Mouse (Mus musculus): ENCODE results near the gene Rab3ip. TPM values are rescaled to one million over a fixed set of nuclear protein-coding genes. Genes with fewer than 3 reads are reported as not detected.

Gene Rab3ip
- polyA plus RNA-seq, 1 experiment from 2014 or later, result 76.2 TPM

DNA sequence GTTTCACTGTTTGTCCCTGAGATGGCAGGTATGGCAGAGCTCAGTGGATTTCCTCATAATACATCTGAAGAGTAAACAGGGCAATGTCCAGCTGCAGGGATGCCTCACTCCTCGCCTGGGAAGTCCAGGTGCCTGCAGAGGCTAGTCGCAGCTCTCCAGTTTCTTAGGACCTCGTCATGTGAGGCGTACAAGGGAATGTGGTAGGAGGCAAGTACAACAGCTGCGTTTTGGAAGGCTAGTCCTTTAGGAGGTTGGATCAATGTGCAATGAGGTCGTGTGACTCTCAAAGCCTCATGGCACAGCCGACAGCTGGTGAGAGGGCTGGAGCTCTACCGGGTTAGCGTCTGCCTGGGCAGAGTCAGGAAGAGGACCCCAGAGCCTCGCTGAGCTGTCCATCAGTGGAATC is 46.1 kb downstream of the Rab3ip start:
- H3K4me1 ChIP-seq (ENCODE audit: control insufficient read depth, insufficient read depth, low read length), result no peaks in the 10 kb centered on the region
- peaks cover 35% of the 10 kb centered on the region for H3K36me3 ChIP-seq (ENCODE audit: control insufficient read depth, insufficient read depth)
- WGBS, result 78% methylated on average over 10 of the region's 10 CpGs
- H3K4me3 ChIP-seq (ENCODE audit: low read length), result no peak overlapping the region
- no peak overlapping the region for H3K27ac ChIP-seq (ENCODE audit: low read length)
- H3K9ac ChIP-seq (ENCODE audit: low read length), result no peak overlapping the region
- no peaks in the 10 kb centered on the region for H3K27me3 ChIP-seq (ENCODE audit: control insufficient read depth, insufficient read depth, low read length)
- no peak overlapping the region for H3K4me2 ChIP-seq (ENCODE audit: low read depth, low read length)
- ATAC-seq (replicated peaks; ENCODE audit: extremely low read depth, insufficient read depth, low FRiP score), result no peak
- H3K9me3 ChIP-seq (replicated peaks; ENCODE audit: control insufficient read depth, low read length), result no peaks in the 10 kb centered on the region; the same call in 1 of the 2 replicates

DNA sequence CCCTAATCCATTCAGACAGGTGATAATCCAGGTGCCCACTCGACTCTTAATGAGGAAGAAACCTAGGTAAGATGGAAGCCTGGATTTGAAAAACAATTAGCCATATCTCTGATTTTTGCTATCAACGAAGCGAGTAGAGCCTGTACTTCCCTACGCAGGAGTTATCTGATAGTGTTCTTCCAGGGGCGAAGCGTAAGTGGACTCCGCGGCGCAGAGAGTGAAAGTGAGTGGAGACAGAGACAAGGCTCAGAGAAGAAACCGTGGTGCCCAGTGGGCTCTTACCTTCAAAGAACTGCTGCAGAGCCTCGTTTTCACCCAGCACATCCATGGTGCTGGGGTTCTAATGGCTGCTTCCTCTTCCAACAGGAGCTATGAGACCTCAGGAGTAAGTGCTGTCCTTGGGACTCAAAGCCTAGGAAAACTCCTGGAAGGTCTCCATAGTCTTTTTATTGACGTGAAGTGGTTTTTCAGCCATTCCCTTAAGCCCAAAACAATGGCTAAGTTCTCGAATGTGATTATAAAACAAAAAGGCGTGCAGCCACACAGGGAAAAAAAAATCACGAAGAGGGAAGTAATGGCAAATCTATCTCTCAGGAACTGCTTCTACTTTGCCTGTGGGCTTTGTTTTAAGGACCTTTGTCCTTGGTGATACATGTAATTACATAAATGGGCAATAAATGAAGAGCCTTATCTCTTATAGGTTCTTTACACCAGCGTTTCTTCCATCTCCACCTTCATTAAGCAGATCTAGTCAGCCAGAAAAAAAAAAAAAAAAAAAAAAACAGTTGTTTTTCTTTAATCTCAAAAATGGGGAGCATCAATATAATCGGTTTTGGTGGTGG is 54.0 kb downstream of the Rab3ip start, which contains the start of gene Myrfl:
Gene Myrfl (minus strand): TSS at position 584 of the 842 bp plus-strand sequence.
- H3K4me3 ChIP-seq (ENCODE audit: low read length), result no peak within 1 kb of the TSS
- 65% methylated on average over 17 of the region's 17 CpGs for WGBS

DNA sequence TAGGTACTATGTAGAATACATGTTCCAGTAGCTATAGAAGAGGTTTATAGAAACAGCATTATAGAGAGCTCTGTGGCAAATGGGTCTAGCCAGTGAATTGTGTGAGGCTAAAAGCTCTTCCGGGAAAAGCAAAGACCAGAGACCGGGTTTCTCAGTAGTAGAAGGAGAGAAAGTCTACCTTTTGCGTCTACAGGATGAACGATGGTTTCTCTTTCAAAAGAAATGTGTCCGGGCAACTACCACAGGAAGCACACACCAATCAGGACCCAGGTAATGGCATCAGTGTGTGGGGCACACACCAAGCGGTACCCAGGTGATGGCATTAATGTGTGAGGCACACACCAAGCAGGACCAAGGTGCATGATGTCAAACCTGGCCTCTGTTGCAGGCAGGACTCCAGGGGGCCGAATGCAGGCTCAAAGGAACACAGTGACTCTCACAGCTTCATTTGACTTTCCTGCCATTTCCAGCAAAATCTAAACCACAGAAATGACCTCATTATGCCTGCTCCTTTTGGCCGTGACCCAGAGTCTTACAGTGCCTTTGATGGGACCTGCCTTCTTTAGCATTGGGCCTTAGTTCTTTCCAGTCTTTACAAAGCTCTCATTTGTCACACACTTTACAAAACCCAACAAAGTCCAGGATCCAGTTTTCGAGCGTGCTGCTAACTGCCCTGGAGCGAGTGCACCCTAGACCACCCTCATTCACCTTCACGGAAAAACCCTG is 55.3 kb downstream of the Rab3ip start:
- 89% methylated on average over 12 of the region's 12 CpGs for WGBS
- H3K9ac ChIP-seq (ENCODE audit: low read length), result no peak overlapping the region
- H3K9me3 ChIP-seq (replicated peaks; ENCODE audit: control insufficient read depth, low read length), result no peaks in the 10 kb centered on the region
- no peaks in the 10 kb centered on the region for H3K27me3 ChIP-seq (ENCODE audit: control insufficient read depth, insufficient read depth, low read length)
- H3K36me3 ChIP-seq (ENCODE audit: control insufficient read depth, insufficient read depth), result no peaks in the 10 kb centered on the region
- no peak overlapping the region for H3K4me3 ChIP-seq (ENCODE audit: low read length)
- no peak overlapping the region for H3K27ac ChIP-seq (ENCODE audit: low read length)
- no peak overlapping the region for H3K4me2 ChIP-seq (ENCODE audit: low read depth, low read length)
- H3K4me1 ChIP-seq (ENCODE audit: control insufficient read depth, insufficient read depth, low read length), result no peaks in the 10 kb centered on the region
- no peak for ATAC-seq (replicated peaks; ENCODE audit: extremely low read depth, insufficient read depth, low FRiP score)

More for the DNA sequence above, 54.0 kb downstream of the Rab3ip start, which contains the start of gene Myrfl:
- H3K4me2 ChIP-seq (ENCODE audit: low read depth, low read length), result no peak within 1 kb of the TSS
- H3K27me3 ChIP-seq (ENCODE audit: control insufficient read depth, insufficient read depth, low read length), result no peaks in the 10 kb centered on the region
- ATAC-seq (replicated peaks; ENCODE audit: extremely low read depth, insufficient read depth, low FRiP score), result no peak
- H3K9me3 ChIP-seq (replicated peaks; ENCODE audit: control insufficient read depth, low read length), result no peaks in the 10 kb centered on the region
- no peaks in the 10 kb centered on the region for H3K36me3 ChIP-seq (ENCODE audit: control insufficient read depth, insufficient read depth)
- no peaks in the 10 kb centered on the region for H3K4me1 ChIP-seq (ENCODE audit: control insufficient read depth, insufficient read depth, low read length)
- no peak within 1 kb of the TSS for H3K27ac ChIP-seq (ENCODE audit: low read length)
- no peak within 1 kb of the TSS for H3K9ac ChIP-seq (ENCODE audit: low read length)

DNA sequence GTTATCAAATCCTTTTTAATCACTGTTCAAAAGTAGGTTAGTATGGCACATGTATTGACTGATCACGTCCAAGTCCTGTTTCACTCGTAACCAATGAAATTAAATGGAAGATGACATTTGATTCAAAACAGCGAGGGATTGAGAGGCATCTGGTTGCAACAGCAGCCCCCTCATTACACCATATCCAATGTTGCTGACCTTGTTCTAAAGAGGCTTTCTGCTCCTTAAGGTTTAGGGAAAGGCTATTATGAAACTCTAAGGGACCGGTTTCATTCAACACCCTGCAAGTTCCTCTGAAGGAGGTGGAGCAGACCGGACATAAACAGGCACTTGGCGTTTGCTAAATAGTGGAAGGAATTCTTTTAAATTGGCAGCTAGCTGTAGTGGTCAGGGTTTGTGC is 56.0 kb downstream of the Rab3ip start:
- WGBS, result 85% methylated on average over 6 of the region's 6 CpGs
- no peak overlapping the region for H3K9ac ChIP-seq (ENCODE audit: low read length)
- H3K27me3 ChIP-seq (ENCODE audit: control insufficient read depth, insufficient read depth, low read length), result no peaks in the 10 kb centered on the region
- no peak overlapping the region for H3K4me2 ChIP-seq (ENCODE audit: low read depth, low read length)
- H3K27ac ChIP-seq (ENCODE audit: low read length), result no peak overlapping the region
- no peaks in the 10 kb centered on the region for H3K4me1 ChIP-seq (ENCODE audit: control insufficient read depth, insufficient read depth, low read length)
- no peaks in the 10 kb centered on the region for H3K36me3 ChIP-seq (ENCODE audit: control insufficient read depth, insufficient read depth)
- H3K9me3 ChIP-seq (replicated peaks; ENCODE audit: control insufficient read depth, low read length), result no peaks in the 10 kb centered on the region
- no peak for ATAC-seq (replicated peaks; ENCODE audit: extremely low read depth, insufficient read depth, low FRiP score)
- no peak overlapping the region for H3K4me3 ChIP-seq (ENCODE audit: low read length)

DNA sequence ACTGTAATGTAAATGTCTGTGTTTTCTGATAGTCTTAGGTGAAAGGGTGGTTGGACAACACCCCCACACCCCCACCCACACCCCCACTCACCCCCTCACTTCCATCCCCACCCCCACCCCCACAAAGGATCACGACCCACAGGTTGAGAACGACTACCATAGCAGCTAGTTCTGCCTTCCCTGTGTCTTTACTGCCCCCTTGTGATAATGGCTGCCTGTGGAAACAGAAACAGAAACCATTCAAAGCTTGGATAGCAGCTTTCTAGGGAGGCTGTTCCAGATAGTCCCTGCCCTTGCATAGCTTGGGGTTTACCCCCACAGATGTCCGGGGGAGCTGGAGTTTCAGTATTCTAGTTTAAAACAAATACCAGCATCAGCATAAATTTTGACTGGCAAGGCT is 56.8 kb downstream of the Rab3ip start:
- H3K27me3 ChIP-seq (ENCODE audit: control insufficient read depth, insufficient read depth, low read length), result no peaks in the 10 kb centered on the region
- no peak overlapping the region for H3K4me3 ChIP-seq (ENCODE audit: low read length)
- no peaks in the 10 kb centered on the region for H3K9me3 ChIP-seq (replicated peaks; ENCODE audit: control insufficient read depth, low read length)
- H3K4me1 ChIP-seq (ENCODE audit: control insufficient read depth, insufficient read depth, low read length), result no peaks in the 10 kb centered on the region
- no peaks in the 10 kb centered on the region for H3K36me3 ChIP-seq (ENCODE audit: control insufficient read depth, insufficient read depth)
- H3K9ac ChIP-seq (ENCODE audit: low read length), result no peak overlapping the region
- WGBS, result 20% methylated on average over 2 of the region's 3 CpGs
- H3K4me2 ChIP-seq (ENCODE audit: low read depth, low read length), result no peak overlapping the region
- H3K27ac ChIP-seq (ENCODE audit: low read length), result no peak overlapping the region
- no peak for ATAC-seq (replicated peaks; ENCODE audit: extremely low read depth, insufficient read depth, low FRiP score)

DNA sequence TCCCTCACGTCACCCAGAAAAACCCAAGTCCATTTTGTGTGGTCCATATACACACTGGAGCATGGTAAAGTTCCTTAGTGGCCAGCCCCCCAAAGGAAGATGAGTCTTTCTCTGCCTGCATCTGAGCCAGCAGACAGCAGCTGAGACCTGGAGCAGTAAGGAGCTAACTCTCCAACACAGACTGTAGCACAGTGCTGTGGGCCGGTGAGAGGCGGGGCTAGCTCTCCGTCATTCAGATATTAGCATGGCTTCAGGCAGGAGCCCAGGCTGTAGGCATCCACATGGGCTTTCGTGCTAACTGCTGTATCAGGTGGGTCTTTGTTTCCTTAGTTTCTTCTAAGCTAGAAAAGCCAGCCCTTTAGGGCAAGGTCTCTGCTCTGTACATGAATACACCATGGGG is 60.0 kb downstream of the Rab3ip start:
- no peaks in the 10 kb centered on the region for H3K27me3 ChIP-seq (ENCODE audit: control insufficient read depth, insufficient read depth, low read length)
- no peak overlapping the region for H3K4me2 ChIP-seq (ENCODE audit: low read depth, low read length)
- H3K9me3 ChIP-seq (replicated peaks; ENCODE audit: control insufficient read depth, low read length), result no peaks in the 10 kb centered on the region
- WGBS, result 56% methylated on average over 5 of the region's 5 CpGs
- H3K4me3 ChIP-seq (ENCODE audit: low read length), result no peak overlapping the region
- H3K4me1 ChIP-seq (ENCODE audit: control insufficient read depth, insufficient read depth, low read length), result no peaks in the 10 kb centered on the region
- H3K36me3 ChIP-seq (ENCODE audit: control insufficient read depth, insufficient read depth), result no peaks in the 10 kb centered on the region
- no peak for ATAC-seq (replicated peaks; ENCODE audit: extremely low read depth, insufficient read depth, low FRiP score)
- no peak overlapping the region for H3K9ac ChIP-seq (ENCODE audit: low read length)
- no peak overlapping the region for H3K27ac ChIP-seq (ENCODE audit: low read length)

DNA sequence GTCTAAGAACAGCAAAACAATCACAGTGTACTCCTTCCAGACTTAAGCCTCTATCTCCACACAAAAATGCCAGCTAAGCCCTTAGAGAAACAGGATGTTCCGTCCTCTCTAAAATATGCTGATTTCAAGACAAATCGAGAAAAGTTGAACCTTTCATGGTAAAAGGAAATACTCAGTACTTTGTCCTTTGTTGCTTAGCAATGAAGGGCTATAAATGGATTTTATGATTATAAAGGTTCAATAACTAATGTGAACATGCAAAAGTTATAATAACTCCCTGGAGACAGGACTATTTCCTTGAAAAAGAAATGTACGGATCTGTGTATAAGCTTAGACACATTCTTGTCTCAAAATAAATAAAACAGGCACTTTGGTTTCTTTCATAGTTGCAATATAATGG is 66.0 kb downstream of the Rab3ip start:
- Histone ChIP-seq H3K9ac (ENCODE audit: low read length) (no peak overlapping the region), H3K27ac (ENCODE audit: low read length) (no peak overlapping the region), H3K4me2 (ENCODE audit: low read depth, low read length) (no peak overlapping the region), H3K27me3 (ENCODE audit: control insufficient read depth, insufficient read depth, low read length) (no peaks in the 10 kb centered on the region), H3K4me1 (ENCODE audit: control insufficient read depth, insufficient read depth, low read length) (no peaks in the 10 kb centered on the region), H3K4me3 (ENCODE audit: low read length) (no peak overlapping the region), H3K36me3 (ENCODE audit: control insufficient read depth, insufficient read depth) (no peaks in the 10 kb centered on the region), H3K9me3 (replicated peaks; ENCODE audit: control insufficient read depth, low read length) (no peaks in the 10 kb centered on the region)
- WGBS, result 61% methylated on average over 3 of the region's 3 CpGs
- ATAC-seq (replicated peaks; ENCODE audit: extremely low read depth, insufficient read depth, low FRiP score), result no peak

DNA sequence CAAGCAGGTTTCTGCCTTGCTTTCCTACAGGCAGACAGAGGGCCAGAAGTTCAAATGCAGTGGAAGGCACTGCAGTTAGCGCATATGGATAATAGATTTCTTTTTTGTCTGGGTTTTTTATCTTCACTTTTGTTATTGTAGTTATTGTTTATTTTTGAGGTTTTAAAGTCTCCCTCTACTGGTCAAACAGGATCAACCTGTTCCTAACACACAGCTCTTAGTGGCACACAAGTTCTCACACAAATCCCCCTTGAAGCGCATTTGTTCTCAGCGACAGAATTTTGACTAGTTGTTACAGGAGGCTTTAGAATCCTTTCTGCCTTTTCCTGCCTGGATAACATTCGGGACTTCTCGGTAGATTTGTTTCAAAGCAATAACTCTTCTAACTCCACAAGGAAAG is 67.0 kb downstream of the Rab3ip start:
- 59% methylated on average over 5 of the region's 5 CpGs for WGBS
- no peak overlapping the region for H3K4me3 ChIP-seq (ENCODE audit: low read length)
- ATAC-seq (replicated peaks; ENCODE audit: extremely low read depth, insufficient read depth, low FRiP score), result no peak
- no peak overlapping the region for H3K9ac ChIP-seq (ENCODE audit: low read length)
- no peaks in the 10 kb centered on the region for H3K9me3 ChIP-seq (replicated peaks; ENCODE audit: control insufficient read depth, low read length)
- H3K4me1 ChIP-seq (ENCODE audit: control insufficient read depth, insufficient read depth, low read length), result no peaks in the 10 kb centered on the region
- no peaks in the 10 kb centered on the region for H3K36me3 ChIP-seq (ENCODE audit: control insufficient read depth, insufficient read depth)
- H3K27me3 ChIP-seq (ENCODE audit: control insufficient read depth, insufficient read depth, low read length), result no peaks in the 10 kb centered on the region
- H3K27ac ChIP-seq (ENCODE audit: low read length), result no peak overlapping the region
- H3K4me2 ChIP-seq (ENCODE audit: low read depth, low read length), result no peak overlapping the region

DNA sequence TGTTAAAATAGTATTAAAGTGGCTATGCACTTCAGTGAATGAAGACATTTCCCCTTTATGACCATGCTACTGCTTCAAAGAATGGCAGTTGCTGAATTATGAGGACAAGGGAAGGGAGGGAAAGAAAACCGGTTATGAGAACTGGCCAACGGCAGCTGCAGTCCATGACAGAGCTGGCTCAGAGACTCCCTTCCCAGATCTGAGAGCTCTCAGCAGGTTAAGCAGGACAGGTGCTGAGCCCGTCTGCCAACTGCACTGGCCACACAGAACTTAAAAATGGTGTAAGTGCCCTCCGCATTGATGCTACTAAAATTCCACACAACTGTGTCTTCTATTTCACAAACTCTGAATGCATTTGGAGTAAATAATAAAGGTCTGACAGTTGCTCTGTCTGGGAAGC is 73.1 kb downstream of the Rab3ip start:
- Histone ChIP-seq H3K27ac (ENCODE audit: low read length) (no peak overlapping the region), H3K4me1 (ENCODE audit: control insufficient read depth, insufficient read depth, low read length) (no peaks in the 10 kb centered on the region), H3K9me3 (replicated peaks; ENCODE audit: control insufficient read depth, low read length) (no peaks in the 10 kb centered on the region), H3K4me3 (ENCODE audit: low read length) (no peak overlapping the region), H3K9ac (ENCODE audit: low read length) (no peak overlapping the region), H3K4me2 (ENCODE audit: low read depth, low read length) (no peak overlapping the region), H3K36me3 (ENCODE audit: control insufficient read depth, insufficient read depth) (no peaks in the 10 kb centered on the region), H3K27me3 (ENCODE audit: control insufficient read depth, insufficient read depth, low read length) (no peaks in the 10 kb centered on the region)
- WGBS, result 87% methylated on average over 4 of the region's 4 CpGs
- no peak for ATAC-seq (replicated peaks; ENCODE audit: extremely low read depth, insufficient read depth, low FRiP score)
